Mouse (Mus musculus) heart, embryonic 11.5 days (tissue): ENCODE data around the gene Dynll1. TPM values are rescaled to one million over a fixed set of nuclear protein-coding genes. Genes with fewer than 3 reads are reported as not detected.
"Not testable (repeated sequence)": the region's sequence is repeated elsewhere in the genome, so short reads cannot be mapped to it uniquely, and the experiment has no call there.

Source experiments
- ATAC-seq: fragments of 200-750 bp; cut with Nextera tagmentation; replicated peaks from 2 replicates; pipeline ENCODE4 v1.8.0; 2017; ENCODE audit warnings: moderate library complexity; ENCODE audit not compliant: insufficient number of reproducible peaks, low FRiP score, low TSS enrichment
- H3K27ac ChIP-seq: fragments of 300-500 bp; sonication (generic); 2 replicates; pipeline ENCODE4 v1.5.1; 2014; ENCODE audit warnings: mild to moderate bottlenecking, low read depth, low read length
- H3K27me3 ChIP-seq: fragments of 300-500 bp; sonication (generic); 2 replicates; pipeline ENCODE4 v1.6.1; 2014; ENCODE audit warnings: mild to moderate bottlenecking, low read length, mixed read lengths; ENCODE audit not compliant: control insufficient read depth, insufficient read depth
- H3K36me3 ChIP-seq: fragments of 300-500 bp; sonication (generic); 2 replicates; pipeline ENCODE4 v1.6.1; 2014; ENCODE audit warnings: mild to moderate bottlenecking, low read length, moderate library complexity, mixed read lengths; ENCODE audit not compliant: control insufficient read depth, insufficient read depth
- H3K4me1 ChIP-seq: fragments of 300-500 bp; sonication (generic); 2 replicates; pipeline ENCODE4 v1.6.1; 2014; ENCODE audit warnings: low read length; ENCODE audit not compliant: control insufficient read depth, insufficient read depth
- H3K4me2 ChIP-seq: fragments of 300-500 bp; sonication (generic); 2 replicates; pipeline ENCODE4 v1.6.1; 2014; ENCODE audit warnings: mild to moderate bottlenecking, moderate library complexity
- H3K4me3 ChIP-seq: fragments of 300-500 bp; sonication (generic); 2 replicates; pipeline ENCODE4 v1.5.1; 2014; ENCODE audit warnings: low read depth, low read length
- H3K9ac ChIP-seq: fragments of 300-500 bp; sonication (generic); 2 replicates; pipeline ENCODE4 v1.6.1; 2014; ENCODE audit warnings: mild to moderate bottlenecking, low read depth, low read length, moderate library complexity
- H3K9me3 ChIP-seq: fragments of 300-500 bp; sonication (generic); replicated peaks from 2 replicates; pipeline ENCODE4 v1.6.1; 2016; ENCODE audit warnings: low read length; ENCODE audit not compliant: control insufficient read depth
- WGBS: fragments of 180-500 bp; shearing (Covaris S2); extraction: QIAGEN DNeasy Blood & Tissue Kit; methylation state at CpG from one replicate; pipeline ENCODE4 v1.1.7; 2014; ENCODE audit not compliant: insufficient replicate concordance; 5-methylcytosine and 5-hydroxymethylcytosine counted together
- polyA plus RNA-seq: library from polyadenylated mRNA; unstranded; fragments of >200 nt; fragmentation: Nextera tagmentation; extraction: Ambion mirVana; gene quantifications from 2 replicates; pipeline ENCODE4 v1.2.1, GENCODE M21; 2014

The Dynll1 gene
- polyA plus RNA-seq, 1 experiment from 2014 or later: 1,540 TPM

- Histone ChIP-seq H3K9me3 (no peaks in the 10 kb centered on the region), H3K9ac (peak overlapping the region; percentile 67), H3K36me3 (no peaks in the 10 kb centered on the region), H3K4me3 (no peak overlapping the region), H3K4me1 (peaks cover 42% of the 10 kb centered on the region), H3K27me3 (no peaks in the 10 kb centered on the region), H3K27ac (peak overlapping the region; percentile 78), H3K4me2 (peak overlapping the region; percentile 51)
- WGBS: 13% methylated on average over 14 of the region's 14 CpGs
- no peak for ATAC-seq
Observed at GRCm38 (mm10) chr5:115316968-115317644, 16.3 kb upstream of the Dynll1 start.

GRCm38 (mm10) chr5:115313668-115313943 is 12.8 kb upstream of the Dynll1 start:
- Histone ChIP-seq H3K27ac (peak overlapping the region; percentile 58; the same call in 1 of the 2 replicates), H3K9ac (no peak overlapping the region)
- ATAC-seq: no peak

GRCm38 (mm10) chr5:115312816-115313667 is 12.2 kb upstream of the Dynll1 start:
- peaks cover 35% of the 10 kb centered on the region for H3K4me1 ChIP-seq
- H3K27ac ChIP-seq: peak overlapping the region; percentile 58
- peak overlapping the region; percentile 29; the same call in 1 of the 2 replicates for H3K4me2 ChIP-seq
- H3K9ac ChIP-seq: no peak overlapping the region
- H3K9me3 ChIP-seq: no peaks in the 10 kb centered on the region
- H3K4me3 ChIP-seq: no peak overlapping the region
- H3K27me3 ChIP-seq: no peaks in the 10 kb centered on the region
- WGBS: 46% methylated on average over 10 of the region's 10 CpGs
- ATAC-seq: peak; percentile 73
- H3K36me3 ChIP-seq: no peaks in the 10 kb centered on the region

More at GRCm38 (mm10) chr5:115313668-115313943, 12.8 kb upstream of the Dynll1 start:
- Histone ChIP-seq H3K27me3 (no peaks in the 10 kb centered on the region), H3K4me2 (no peak overlapping the region), H3K4me3 (no peak overlapping the region), H3K9me3 (no peaks in the 10 kb centered on the region), H3K36me3 (no peaks in the 10 kb centered on the region), H3K4me1 (peaks cover 39% of the 10 kb centered on the region)
- 33% methylated on average over 5 of the region's 5 CpGs for WGBS

GRCm38 (mm10) chr5:115312354-115312753 is 11.6 kb upstream of the Dynll1 start:
- no peaks in the 10 kb centered on the region for H3K27me3 ChIP-seq

GRCm38 (mm10) chr5:115302190-115302589 is 1.4 kb upstream of the Dynll1 start:
- WGBS: 62% methylated on average over 7 of the region's 7 CpGs
- H3K9me3 ChIP-seq, H3K36me3 ChIP-seq, H3K27me3 ChIP-seq, H3K27ac ChIP-seq, ATAC-seq, H3K9ac ChIP-seq: not testable (repeated sequence)
- peak overlapping the region; percentile 70; the same call in 1 of the 2 replicates for H3K4me2 ChIP-seq
- H3K4me1 ChIP-seq: peaks cover 15% of the 10 kb centered on the region
- 0 out of 2 replicates have a peak overlapping the region, but pooled peaks have one; percentile 91 for H3K4me3 ChIP-seq

More at GRCm38 (mm10) chr5:115312354-115312753, 11.6 kb upstream of the Dynll1 start:
- no peak overlapping the region for H3K4me3 ChIP-seq
- H3K4me2 ChIP-seq: peak overlapping the region; percentile 29; the same call in 1 of the 2 replicates
- no peak overlapping the region for H3K9ac ChIP-seq
- H3K9me3 ChIP-seq: no peaks in the 10 kb centered on the region
- peaks cover 28% of the 10 kb centered on the region for H3K4me1 ChIP-seq
- peak overlapping the region; percentile 58 for H3K27ac ChIP-seq
- ATAC-seq: no peak
- no peaks in the 10 kb centered on the region for H3K36me3 ChIP-seq
- WGBS: 46% methylated on average over 4 of the region's 4 CpGs

- WGBS: 33% methylated on average over 13 of the region's 13 CpGs
- ATAC-seq: no peak
- H3K9me3 ChIP-seq: no peaks in the 10 kb centered on the region
- H3K27ac ChIP-seq: peak overlapping the region; percentile 69; the same call in 1 of the 2 replicates
- H3K4me3 ChIP-seq: peak overlapping the region; percentile 91
- H3K9ac ChIP-seq: peak overlapping the region; percentile 62
- peaks cover 12% of the 10 kb centered on the region; the same call in 1 of the 2 replicates for H3K36me3 ChIP-seq
- H3K4me1 ChIP-seq: peaks cover 15% of the 10 kb centered on the region
- H3K4me2 ChIP-seq: peak overlapping the region; percentile 70
- no peaks in the 10 kb centered on the region for H3K27me3 ChIP-seq
Observed at GRCm38 (mm10) chr5:115301615-115302014, 816 bp upstream of the Dynll1 start.

GRCm38 (mm10) chr5:115300035-115300744 is 609 bp downstream of the Dynll1 start:
- no peaks in the 10 kb centered on the region for H3K9me3 ChIP-seq
- H3K4me2 ChIP-seq: peak overlapping the region; percentile 70
- H3K4me3 ChIP-seq: peak overlapping the region; percentile 91
- H3K4me1 ChIP-seq: peaks cover 15% of the 10 kb centered on the region
- H3K27me3 ChIP-seq: no peaks in the 10 kb centered on the region
- under 1% methylated on average over 46 of the region's 46 CpGs for WGBS
- ATAC-seq: 0 out of 2 replicates have a peak, but pooled peaks have one; percentile 2
- peaks cover 22% of the 10 kb centered on the region for H3K36me3 ChIP-seq
- H3K27ac ChIP-seq: peak overlapping the region; percentile 90
- peak overlapping the region; percentile 88 for H3K9ac ChIP-seq

GRCm38 (mm10) chr5:115296347-115296746 is 4.5 kb downstream of the Dynll1 start:
- ATAC-seq: no peak
- peaks cover 26% of the 10 kb centered on the region for H3K36me3 ChIP-seq
- H3K4me3 ChIP-seq: no peak overlapping the region
- no peak overlapping the region for H3K9ac ChIP-seq
- H3K4me1 ChIP-seq: peaks cover 15% of the 10 kb centered on the region
- whole genome bisulfite sequencing: 74% methylated on average over 10 of the region's 10 CpGs
- H3K27ac ChIP-seq: 0 out of 2 replicates have a peak overlapping the region, but pooled peaks have one; percentile 0
- H3K9me3 ChIP-seq: no peaks in the 10 kb centered on the region
- H3K4me2 ChIP-seq: peak overlapping the region; percentile 6; the same call in 1 of the 2 replicates
- H3K27me3 ChIP-seq: no peaks in the 10 kb centered on the region
